Mouse (Mus musculus): ENCODE results near the gene Slc6a4. TPM values are rescaled to one million over a fixed set of nuclear protein-coding genes. Genes with fewer than 3 reads are reported as not detected.

Gene Slc6a4
- total and polyA plus RNA-seq, 3 experiments: not detected

DNA sequence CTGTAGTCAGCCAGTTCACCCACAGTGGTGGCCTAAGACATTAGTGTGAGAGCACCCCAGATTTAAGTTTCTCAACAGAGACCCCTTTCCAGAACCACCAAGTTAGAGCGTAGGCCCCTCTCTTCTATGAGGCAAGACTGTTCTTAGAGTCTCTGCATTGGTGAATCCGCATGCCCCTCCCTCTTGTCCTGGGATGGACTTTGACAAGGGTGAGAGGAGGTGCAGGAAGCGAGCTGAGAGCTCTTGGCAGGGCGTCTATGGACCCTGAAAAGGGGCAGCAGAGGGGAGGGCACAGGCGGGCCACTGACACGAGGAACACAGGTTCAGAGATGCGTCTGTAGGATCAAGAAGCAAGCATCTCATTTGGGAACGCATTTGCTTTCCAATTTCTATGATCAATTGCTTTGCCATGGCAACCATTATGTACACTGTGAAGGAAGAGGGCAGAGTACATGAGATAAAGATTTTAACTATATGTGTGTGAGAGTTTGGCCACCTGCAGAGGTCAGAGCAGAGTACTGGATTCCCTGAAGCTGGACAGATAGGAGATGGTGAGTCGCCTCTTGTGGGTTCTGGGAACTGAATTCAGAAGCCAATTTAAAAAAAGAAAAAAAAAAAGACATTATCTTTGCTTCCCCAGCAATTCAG is 23.5 kb downstream of the Slc6a4 start:
- Histone ChIP-seq H3K79me2 (ENCODE audit: control insufficient read depth, insufficient read depth, low read length, poor library complexity) (no peaks in the 10 kb centered on the region), H3K9ac (ENCODE audit: control insufficient read depth, low read depth, low read length, poor library complexity, severe bottlenecking) (no peak overlapping the region), H3K27ac (ENCODE audit: control insufficient read depth, low read depth, low read length) (no peak overlapping the region), H3K27me3 (ENCODE audit: control insufficient read depth in 1 of 2, insufficient read depth in 2 of 2, low read length in 2 of 2) (peaks cover 7 to 9% of the 10 kb centered on the region in 2 experiments), H3K4me3 (ENCODE audit: control insufficient read depth in 1 of 2, insufficient read depth in 1 of 2, low read depth in 2 of 2, low read length in 2 of 2) (no peak overlapping the region), H3K36me3 (ENCODE audit: control insufficient read depth in 1 of 2, insufficient read depth in 2 of 2, low read length in 2 of 2) (0 out of 4 replicates have a peak, but pooled peaks cover 0 to 3% of the 10 kb centered on the region in 2 experiments), H3K9me3 (replicated peaks; ENCODE audit: insufficient read depth, low read length) (no peaks in the 10 kb centered on the region), H3K4me1 (ENCODE audit: control insufficient read depth in 1 of 2, insufficient read depth in 2 of 2, low read length in 2 of 2) (peaks cover 0 to 5% of the 10 kb centered on the region in 2 experiments; a peak in 1 of 4 replicates)
- no peak for DNase-seq (ENCODE audit: low read depth, low spot score)
- no peak for TF ChIP-seq MXI1 (IDR thresholded peaks at IDR 0.05; ENCODE audit: low read depth, low read length)

DNA sequence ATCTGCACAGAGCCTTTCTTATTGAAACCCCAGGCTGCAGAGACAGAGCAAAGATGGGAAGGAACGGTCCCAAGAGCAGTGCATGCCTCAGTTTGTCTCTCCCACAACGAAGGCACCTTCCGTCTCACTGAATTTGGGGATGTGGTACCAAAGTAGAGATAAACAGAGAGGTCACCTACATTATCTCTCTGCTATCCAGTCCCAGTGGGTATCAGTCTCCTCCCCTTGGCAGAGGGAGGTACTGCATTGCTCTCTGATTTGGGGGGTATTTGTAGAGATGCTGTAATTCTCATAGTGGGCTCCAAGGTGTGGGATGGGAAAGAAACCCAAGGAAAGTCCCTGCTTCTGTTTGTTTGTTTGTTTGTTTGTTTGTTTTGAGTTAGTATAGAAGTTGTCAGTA is 28.2 kb downstream of the Slc6a4 start:
- Histone ChIP-seq H3K79me2 (ENCODE audit: control insufficient read depth, insufficient read depth, low read length, poor library complexity) (no peaks in the 10 kb centered on the region), H3K9ac (ENCODE audit: control insufficient read depth, low read depth, low read length, poor library complexity, severe bottlenecking) (no peak overlapping the region), H3K27me3 (ENCODE audit: control insufficient read depth in 1 of 2, insufficient read depth in 2 of 2, low read length in 2 of 2) (peaks cover 2 to 5% of the 10 kb centered on the region in 2 experiments; a peak in 3 of 4 replicates), H3K36me3 (ENCODE audit: control insufficient read depth in 1 of 2, insufficient read depth in 2 of 2, low read length in 2 of 2) (no peaks in the 10 kb centered on the region), H3K4me3 (ENCODE audit: control insufficient read depth in 1 of 2, insufficient read depth in 1 of 2, low read depth in 2 of 2, low read length in 2 of 2) (no peak overlapping the region), H3K9me3 (replicated peaks; ENCODE audit: insufficient read depth, low read length) (no peaks in the 10 kb centered on the region), H3K4me1 (ENCODE audit: control insufficient read depth in 1 of 2, insufficient read depth in 2 of 2, low read length in 2 of 2) (no peaks in the 10 kb centered on the region), H3K27ac (ENCODE audit: control insufficient read depth, low read depth, low read length) (no peak overlapping the region)
- TF ChIP-seq CHD2 (IDR thresholded peaks at IDR 0.05; ENCODE audit: low read length): no peak
- TF ChIP-seq ETS1 (IDR thresholded peaks at IDR 0.05; ENCODE audit: low read depth, low read length): no peak
- no peak for TF ChIP-seq NELFE (IDR thresholded peaks at IDR 0.05; ENCODE audit: low read depth, low read length)
- TF ChIP-seq MEF2A (IDR thresholded peaks at IDR 0.05; ENCODE audit: extremely low read depth, insufficient replicate concordance, low read depth, low read length, poor library complexity, severe bottlenecking): no peak
- no peak for TF ChIP-seq NRF1 (IDR thresholded peaks at IDR 0.05; ENCODE audit: insufficient read depth, low read depth, low read length, poor library complexity, severe bottlenecking)
- TF ChIP-seq MYB (IDR thresholded peaks at IDR 0.05; ENCODE audit: low read depth, low read length): no peak
- TF ChIP-seq ZC3H11A (IDR thresholded peaks at IDR 0.05; ENCODE audit: low read depth, low read length): peak; percentile 19; the same call in 1 of the 2 replicates
- TF ChIP-seq USF2 (IDR thresholded peaks at IDR 0.05; ENCODE audit: borderline replicate concordance in 1 of 2, insufficient read depth in 1 of 2, low read depth in 1 of 2, low read length in 2 of 2): no peak
- TF ChIP-seq MAZ (IDR thresholded peaks at IDR 0.05; ENCODE audit: low read depth, low read length): no peak
- TF ChIP-seq SMC3 (IDR thresholded peaks at IDR 0.05; ENCODE audit: low read depth, low read length): peak; percentile 61
- TF ChIP-seq MAFK (IDR thresholded peaks at IDR 0.05; ENCODE audit: borderline replicate concordance, low read depth, low read length): no peak
- TF ChIP-seq MAX (IDR thresholded peaks at IDR 0.05; ENCODE audit: low read length): no peak
- TF ChIP-seq SIN3A (IDR thresholded peaks at IDR 0.05; ENCODE audit: low read length): no peak
- peak; percentile 61 for TF ChIP-seq RAD21 (IDR thresholded peaks at IDR 0.05; ENCODE audit: low read depth, low read length)
- peak; percentile 21 to 59 (median 45) for TF ChIP-seq CTCF (IDR thresholded peaks at IDR 0.05 in 2 of 3, conservative IDR thresholded peaks at IDR 0.05 in 1 of 3; ENCODE audit: control insufficient read depth in 1 of 3, insufficient read depth in 1 of 3, low read depth in 2 of 3, low read length in 3 of 3, poor library complexity in 1 of 3, severe bottlenecking in 1 of 3)
- no peak for TF ChIP-seq POLR2A (IDR thresholded peaks at IDR 0.05; ENCODE audit: control insufficient read depth in 1 of 2, insufficient read depth in 1 of 2, low read depth in 1 of 2, low read length in 2 of 2, poor library complexity in 1 of 2)
- no peak for TF ChIP-seq CHD1 (IDR thresholded peaks at IDR 0.05; ENCODE audit: low read depth, low read length)
- peak; percentile 23 for DNase-seq (ENCODE audit: low read depth, low spot score)
